Comparison of ENCODE assay signal across 15 mouse cellular contexts in genomic region chr1:131955131-131955757, GRCm38 (mm10).
"Had no signal": no experiment of that assay in that cellular context is flagged by ENCODE, and none has a peak within 500 bp of the region (broad histone marks: within the 10 kb centered on the region; RNA-seq: fewer than 3 reads in every experiment).

No protein-coding gene starts in this region.

- H3K4me2 ChIP-seq: limb, embryonic 13.5 days; liver, embryonic 12.5 days; liver, embryonic 15.5 days; midbrain, embryonic 13.5 days had no signal

- ATAC-seq: liver, embryonic 12.5 days; midbrain, embryonic 13.5 days had no signal

- H3K9ac ChIP-seq: limb, embryonic 13.5 days; liver, embryonic 12.5 days; liver, embryonic 15.5 days; midbrain, embryonic 13.5 days had no signal

- H3K36me3 ChIP-seq: limb, embryonic 10.5 days; limb, embryonic 13.5 days; liver, embryonic 12.5 days; liver, embryonic 15.5 days; midbrain, embryonic 13.5 days had no signal

- H3K4me1 ChIP-seq: limb, embryonic 13.5 days; midbrain, embryonic 13.5 days had no signal

- H3K4me3 ChIP-seq: layer of hippocampus, adult 2 months; limb, embryonic 10.5 days; limb, embryonic 13.5 days; liver, embryonic 12.5 days; liver, embryonic 15.5 days; midbrain, embryonic 13.5 days had no signal

- DNase-seq: kidney, adult 2 months; layer of hippocampus, adult 9-11 months; liver; lung, adult 2 months; lung, postnatal 14 days; lung, postnatal 4 days; thymus, adult 18-20 months; thymus, postnatal 36 days had no signal

- H3K27ac ChIP-seq: kidney, postnatal 0 days; layer of hippocampus, adult 2 months; limb, embryonic 10.5 days; limb, embryonic 13.5 days; liver, embryonic 12.5 days; liver, embryonic 15.5 days; midbrain, embryonic 13.5 days had no signal

- H3K9me3 ChIP-seq: limb, embryonic 10.5 days; limb, embryonic 13.5 days; liver, embryonic 12.5 days; liver, embryonic 15.5 days; midbrain, embryonic 13.5 days had no signal
